Mouse (Mus musculus) lung, postnatal 0 days (tissue): ENCODE results near the gene Ttc24. TPM values are rescaled to one million over a fixed set of nuclear protein-coding genes. Genes with fewer than 3 reads are reported as not detected.

ENCODE experiments used
- ATAC-seq: fragments of 200-750 bp; cut with Nextera tagmentation; 2 replicates; pipeline ENCODE4 v1.8.0; 2017; ENCODE audit warnings: moderate library complexity
- DNase-seq: peaks from one replicate; pipeline ENCODE4 v3.0.0-alpha.2; 2016; ENCODE audit warnings: low spot score
- H3K27ac ChIP-seq: fragments of 300-500 bp; sonication (generic); 2 replicates; pipeline ENCODE4 v1.5.1; 2014; ENCODE audit warnings: antibody characterized with exemption, mild to moderate bottlenecking, low read length, mixed read lengths
- H3K27me3 ChIP-seq: fragments of 300-500 bp; sonication (generic); replicated peaks from 2 replicates; pipeline ENCODE4 v1.6.1; 2014; ENCODE audit warnings: low read length, mixed read lengths; ENCODE audit not compliant: insufficient read depth
- H3K36me3 ChIP-seq: fragments of 300-500 bp; sonication (generic); 2 replicates; pipeline ENCODE4 v1.6.1; 2014; ENCODE audit warnings: low read length, mixed read lengths; ENCODE audit not compliant: insufficient read depth
- H3K4me1 ChIP-seq: fragments of 300-500 bp; sonication (generic); 2 replicates; pipeline ENCODE4 v1.6.1; 2014; ENCODE audit warnings: antibody characterized with exemption, low read depth, low read length, mixed read lengths; ENCODE audit not compliant: insufficient read depth
- H3K4me2 ChIP-seq: fragments of 300-500 bp; sonication (generic); replicated peaks from 2 replicates; pipeline ENCODE4 v1.6.1; 2014; ENCODE audit warnings: low read depth, mild to moderate bottlenecking, low read length, moderate library complexity, mixed read lengths
- H3K4me3 ChIP-seq: fragments of 300-500 bp; sonication (generic); 2 replicates; pipeline ENCODE4 v1.5.1; 2014; ENCODE audit warnings: low read depth, low read length
- H3K9ac ChIP-seq: fragments of 300-500 bp; sonication (generic); replicated peaks from 2 replicates; pipeline ENCODE4 v1.6.1; 2014; ENCODE audit warnings: low read depth, mild to moderate bottlenecking
- H3K9me3 ChIP-seq: fragments of 300-500 bp; sonication (generic); 2 replicates; pipeline ENCODE4 v1.6.1; 2016; ENCODE audit warnings: low read length, mixed read lengths
- CTCF ChIP-seq: IDR thresholded peaks from 2 replicates; pipeline ENCODE4 v1.5.1; 2016; ENCODE audit warnings: antibody characterized with exemption, mild to moderate bottlenecking
- EP300 ChIP-seq: IDR thresholded peaks from 2 replicates; pipeline ENCODE4 v1.6.1; 2016; ENCODE audit warnings: antibody characterized with exemption, mild to moderate bottlenecking, control low read depth
- WGBS: fragments of 180-500 bp; shearing (Covaris S2); extraction: QIAGEN DNeasy Blood & Tissue Kit; methylation state at CpG from one replicate; pipeline ENCODE4 v1.1.7; 2014; 5-methylcytosine and 5-hydroxymethylcytosine counted together
- polyA plus RNA-seq: library from polyadenylated mRNA; unstranded; fragments of >200 nt; fragmentation: Nextera tagmentation; extraction: Ambion mirVana; gene quantifications from 2 replicates; pipeline ENCODE4 v1.2.1, GENCODE M21; 2015

Ttc24 gene
- not detected in 2 replicates for polyA plus RNA-seq

- Histone ChIP-seq H3K36me3 (no peaks in the 10 kb centered on the region), H3K27me3 (no peaks in the 10 kb centered on the region), H3K9me3 (no peaks in the 10 kb centered on the region), H3K27ac (no peak within 1 kb of the TSS), H3K4me3 (no peak within 1 kb of the TSS), H3K9ac (no peak within 1 kb of the TSS), H3K4me2 (no peak within 1 kb of the TSS), H3K4me1 (peaks cover 6% of the 10 kb centered on the region; the same call in 1 of the 2 replicates)
- ATAC-seq = no peak
- TF ChIP-seq CTCF = no peak
- DNase-seq = no peak
- WGBS = 74% methylated on average over 4 of the region's 4 CpGs
Observed at GRCm38 (mm10) chr3:88078204-88078603, at the start of gene Ttc24. Gene Ttc24 (minus strand): TSS chr3:88078304.

GRCm38 (mm10) chr3:88127636-88128035 lies 49.5 kb upstream of the Ttc24 start:
- no peak overlapping the region for H3K4me3 ChIP-seq
- no peak overlapping the region for H3K9ac ChIP-seq
- H3K27ac ChIP-seq = no peak overlapping the region
- TF ChIP-seq CTCF = no peak
- TF ChIP-seq EP300 = no peak
- ATAC-seq (no peak), DNase-seq (no peak)
- WGBS = 56% methylated on average over 3 of the region's 3 CpGs
- H3K27me3 ChIP-seq = no peaks in the 10 kb centered on the region
- no peaks in the 10 kb centered on the region for H3K4me1 ChIP-seq
- no peak overlapping the region for H3K4me2 ChIP-seq
- H3K9me3 ChIP-seq = no peaks in the 10 kb centered on the region
- no peaks in the 10 kb centered on the region for H3K36me3 ChIP-seq

GRCm38 (mm10) chr3:88126181-88126580 lies 48.1 kb upstream of the Ttc24 start:
- TF ChIP-seq EP300 = no peak
- TF ChIP-seq CTCF = no peak
- Histone ChIP-seq H3K9ac (no peak overlapping the region), H3K36me3 (no peaks in the 10 kb centered on the region), H3K4me1 (no peaks in the 10 kb centered on the region), H3K27me3 (no peaks in the 10 kb centered on the region), H3K9me3 (no peaks in the 10 kb centered on the region), H3K4me2 (no peak overlapping the region), H3K4me3 (no peak overlapping the region), H3K27ac (no peak overlapping the region)
- WGBS = 60% methylated on average over 7 of the region's 7 CpGs
- no peak for DNase-seq
- no peak for ATAC-seq

GRCm38 (mm10) chr3:88125195-88125594 lies 47.1 kb upstream of the Ttc24 start:
- H3K27me3 ChIP-seq = no peaks in the 10 kb centered on the region
- H3K4me2 ChIP-seq = no peak overlapping the region
- H3K4me1 ChIP-seq = no peaks in the 10 kb centered on the region
- no peak overlapping the region for H3K4me3 ChIP-seq
- H3K9ac ChIP-seq = no peak overlapping the region
- TF ChIP-seq CTCF (no peak), EP300 (peak; percentile 94)
- ATAC-seq = peak; percentile 84
- peak; percentile 91 for DNase-seq
- WGBS = 30% methylated on average over 4 of the region's 4 CpGs
- no peak overlapping the region for H3K27ac ChIP-seq
- no peaks in the 10 kb centered on the region for H3K9me3 ChIP-seq
- no peaks in the 10 kb centered on the region for H3K36me3 ChIP-seq

- no peak for DNase-seq
- no peak overlapping the region for H3K4me3 ChIP-seq
- no peak overlapping the region for H3K4me2 ChIP-seq
- 64% methylated on average over 14 of the region's 14 CpGs for WGBS
- no peak for TF ChIP-seq EP300
- no peak for TF ChIP-seq CTCF
- H3K27ac ChIP-seq = no peak overlapping the region
- H3K9me3 ChIP-seq = no peaks in the 10 kb centered on the region
- ATAC-seq = no peak
- no peaks in the 10 kb centered on the region for H3K27me3 ChIP-seq
- 0 out of 2 replicates have a peak, but pooled peaks cover 5% of the 10 kb centered on the region for H3K36me3 ChIP-seq
- no peak overlapping the region for H3K9ac ChIP-seq
- no peaks in the 10 kb centered on the region for H3K4me1 ChIP-seq
Observed at GRCm38 (mm10) chr3:88121164-88122131, 43.3 kb upstream of the Ttc24 start.

GRCm38 (mm10) chr3:88120117-88120651 lies 42.1 kb upstream of the Ttc24 start:
- TF ChIP-seq EP300 (no peak), CTCF (no peak)
- DNase-seq (peak; percentile 77), ATAC-seq (peak; percentile 77)
- Histone ChIP-seq H3K9me3 (no peaks in the 10 kb centered on the region), H3K36me3 (0 out of 2 replicates have a peak, but pooled peaks cover 5% of the 10 kb centered on the region), H3K4me1 (no peaks in the 10 kb centered on the region), H3K9ac (no peak overlapping the region), H3K4me3 (no peak overlapping the region), H3K4me2 (no peak overlapping the region), H3K27me3 (no peaks in the 10 kb centered on the region), H3K27ac (peak overlapping the region; percentile 26; the same call in 1 of the 2 replicates)
- WGBS = 73% methylated on average over 19 of the region's 19 CpGs
